Mouse (Mus musculus): ENCODE results near the gene Fancl.

DNA sequence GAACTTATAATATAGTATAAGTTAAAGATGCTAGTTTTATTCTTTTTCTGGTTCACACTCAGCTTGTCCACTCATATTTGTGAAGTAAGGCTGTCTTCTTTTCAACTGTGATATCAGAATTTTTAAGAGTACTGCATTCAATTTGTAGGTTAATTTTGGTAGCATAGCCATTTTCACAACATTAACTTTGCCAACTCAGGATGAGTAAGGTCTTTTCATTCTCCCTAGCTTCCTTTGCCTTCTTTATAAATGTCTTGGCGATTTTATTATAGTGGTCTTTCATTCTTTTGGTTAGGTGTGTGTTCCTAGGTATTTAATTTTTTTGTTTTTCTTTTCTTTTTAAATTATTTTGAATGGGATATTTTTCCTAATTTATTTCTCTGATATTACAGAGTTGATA is 64.7 kb downstream of the Fancl start:
- TF ChIP-seq CTCF (IDR thresholded peaks at IDR 0.05) (no peak), POLR2A (IDR thresholded peaks at IDR 0.05; ENCODE audit: insufficient read depth, low read depth, low read length) (no peak)

Measured in heart, adult 2 months (tissue).